Mouse (Mus musculus): Measurements from ENCODE around the gene Slc12a6.

- TF ChIP-seq ZNF384 (IDR thresholded peaks at IDR 0.05; ENCODE audit: low read depth, low read length) (no peak), CHD2 (IDR thresholded peaks at IDR 0.05; ENCODE audit: low read depth, low read length) (no peak), ZC3H11A (IDR thresholded peaks at IDR 0.05; ENCODE audit: borderline replicate concordance, low read depth, low read length) (no peak), MAFK (IDR thresholded peaks at IDR 0.05; ENCODE audit: insufficient read depth, low read depth, low read length) (no peak)
Observed at GRCm38 (mm10) chr2:112367222-112367621, 101.6 kb downstream of the Slc12a6 start.

Measured in ES-E14 (cell line).